Mouse (Mus musculus): Measurements from ENCODE around the gene Pomt1.

DNA sequence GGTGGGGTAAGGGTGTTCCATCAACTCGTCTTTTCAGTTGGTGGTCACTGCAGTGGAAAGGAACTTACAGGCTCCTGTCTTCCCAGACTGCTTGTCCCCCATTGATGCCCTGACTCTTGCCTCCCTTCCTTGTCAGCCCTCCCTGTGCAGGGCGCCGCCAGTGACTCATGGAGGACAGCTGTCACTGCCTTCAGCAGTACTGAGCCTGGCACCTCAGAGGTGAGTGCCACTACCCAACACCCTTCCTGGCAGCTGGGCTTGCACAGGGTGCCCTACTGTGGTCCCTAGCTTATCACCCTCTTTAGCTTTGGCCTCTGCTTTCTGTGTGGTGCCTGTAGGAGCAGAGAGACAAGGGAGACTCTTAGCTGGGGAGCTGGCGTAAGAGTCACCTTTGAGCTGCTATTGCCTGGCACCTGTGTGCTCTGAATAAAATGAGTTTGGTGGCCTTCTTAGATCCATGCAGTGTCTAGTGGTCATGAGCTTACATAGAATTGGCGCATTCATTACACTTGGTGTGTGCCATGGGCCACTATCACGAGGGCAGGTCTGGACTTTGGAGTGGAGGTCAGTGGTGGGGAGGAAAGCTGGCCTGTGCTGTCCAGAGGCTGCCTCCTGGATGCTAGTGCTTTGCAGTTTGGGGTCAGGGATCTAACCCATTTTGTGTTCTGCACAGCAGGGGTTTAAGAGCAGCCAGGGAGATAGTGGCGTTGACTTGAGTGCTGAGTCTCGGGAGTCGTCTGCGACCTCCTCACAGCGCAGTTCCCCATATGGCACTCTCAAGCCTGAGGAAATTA, 17.7 kb upstream of the Pomt1 start:
- TF ChIP-seq POLR2A (IDR thresholded peaks at IDR 0.05; ENCODE audit: insufficient read depth, low read depth, low read length) (no peak), CTCF (IDR thresholded peaks at IDR 0.05; ENCODE audit: insufficient read depth, low read depth, low read length) (no peak)

All from olfactory bulb, adult 2 months (tissue).